16 mouse cellular contexts compared by ENCODE assay signal in genomic region chr3:101406097-101406496, GRCm38 (mm10). TPM values are rescaled to one million over a fixed set of nuclear protein-coding genes. Genes with fewer than 3 reads are reported as not detected.
A peak's percentile ranks its signal among the peaks of the same experiment; 100 is the strongest.
DNase-seq lines count a peak whose midpoint lies in the region; ATAC-seq lines count a peak whose summit lies in the region.
"Had no signal": no experiment of that assay in that cellular context is flagged by ENCODE, and none has a peak within 500 bp of the region (broad histone marks: within the 10 kb centered on the region; RNA-seq: fewer than 3 reads in every experiment).

No protein-coding gene starts in this region.

- ATAC-seq in kidney, embryonic 15.5 days (replicated peaks; ENCODE audit: low FRiP score) = no peak
- ATAC-seq in kidney, embryonic 16.5 days (ENCODE audit: low FRiP score, low TSS enrichment) = no peak
- peak; percentile 77 for ATAC-seq in intestine, embryonic 15.5 days

- peak overlapping the region; percentile 15; the same call in 1 of the 2 replicates for H3K27ac ChIP-seq in kidney, embryonic 15.5 days
- no peak overlapping the region for H3K27ac ChIP-seq in kidney, embryonic 16.5 days (ENCODE audit: low read length)
- no peak overlapping the region for H3K27ac ChIP-seq in intestine, embryonic 15.5 days
- H3K27ac ChIP-seq: embryonic facial prominence, embryonic 12.5 days; gastrocnemius, adult 2 months; midbrain, embryonic 10.5 days had no signal

- DNase-seq in adrenal gland, postnatal 14 days = peak; percentile 25
- no peak for DNase-seq in adrenal gland, postnatal 10 days
- peak; percentile 58 for DNase-seq in 3134 (ENCODE audit: extremely low read depth, insufficient read length, low spot score)
- DNase-seq in right cerebral cortex, postnatal 14 days = no peak
- no peak for DNase-seq in thymus, postnatal 14 days
- DNase-seq: gastrocnemius, adult 2 months; kidney, adult 11 months; kidney, postnatal 36 days had no signal

- peaks cover 63% of the 10 kb centered on the region for H3K4me1 ChIP-seq in kidney, embryonic 15.5 days
- peaks cover 46% of the 10 kb centered on the region for H3K4me1 ChIP-seq in kidney, embryonic 16.5 days (ENCODE audit: insufficient read depth, low read length)
- H3K4me1 ChIP-seq in intestine, embryonic 15.5 days (replicated peaks) = peaks cover 47% of the 10 kb centered on the region

- H3K36me3 ChIP-seq in kidney, embryonic 15.5 days = no peaks in the 10 kb centered on the region
- no peaks in the 10 kb centered on the region for H3K36me3 ChIP-seq in kidney, embryonic 16.5 days (ENCODE audit: insufficient read depth, low read length)
- no peaks in the 10 kb centered on the region for H3K36me3 ChIP-seq in intestine, embryonic 15.5 days
- H3K36me3 ChIP-seq: embryonic facial prominence, embryonic 12.5 days; hindbrain, embryonic 10.5 days; midbrain, embryonic 10.5 days had no signal

- no peak overlapping the region for H3K4me2 ChIP-seq in kidney, embryonic 15.5 days
- H3K4me2 ChIP-seq in kidney, embryonic 16.5 days (replicated peaks; ENCODE audit: low read depth, low read length) = no peak overlapping the region
- H3K4me2 ChIP-seq in intestine, embryonic 15.5 days (replicated peaks) = no peak overlapping the region
- H3K4me2 ChIP-seq: embryonic facial prominence, embryonic 12.5 days; forebrain, embryonic 13.5 days; limb, embryonic 13.5 days had no signal

- H3K9me3 ChIP-seq in kidney, embryonic 15.5 days (replicated peaks) = no peaks in the 10 kb centered on the region
- H3K9me3 ChIP-seq in kidney, embryonic 16.5 days (ENCODE audit: low read length) = no peaks in the 10 kb centered on the region
- H3K9me3 ChIP-seq in intestine, embryonic 15.5 days = no peaks in the 10 kb centered on the region
- H3K9me3 ChIP-seq: embryonic facial prominence, embryonic 12.5 days; forebrain, embryonic 13.5 days; hindbrain, embryonic 10.5 days; limb, embryonic 13.5 days; midbrain, embryonic 10.5 days had no signal

- no peak overlapping the region for H3K4me3 ChIP-seq in kidney, embryonic 15.5 days (replicated peaks)
- no peak overlapping the region for H3K4me3 ChIP-seq in kidney, embryonic 16.5 days (ENCODE audit: low read length)
- no peak overlapping the region for H3K4me3 ChIP-seq in intestine, embryonic 15.5 days (replicated peaks)
- H3K4me3 ChIP-seq: embryonic facial prominence, embryonic 12.5 days; forebrain, embryonic 13.5 days; gastrocnemius, adult 2 months; hindbrain, embryonic 10.5 days; limb, embryonic 13.5 days; midbrain, embryonic 10.5 days had no signal

- 37% methylated on average over 3 of the region's 3 CpGs for WGBS in kidney, embryonic 15.5 days
- WGBS in kidney, embryonic 16.5 days = 43% methylated on average over 3 of the region's 3 CpGs
- WGBS in intestine, embryonic 15.5 days = 37% methylated on average over 3 of the region's 3 CpGs

- H3K9ac ChIP-seq in kidney, embryonic 15.5 days = no peak overlapping the region
- H3K9ac ChIP-seq in kidney, embryonic 16.5 days (replicated peaks; ENCODE audit: low read length) = no peak overlapping the region
- H3K9ac ChIP-seq in intestine, embryonic 15.5 days = no peak overlapping the region
- H3K9ac ChIP-seq: embryonic facial prominence, embryonic 12.5 days; forebrain, embryonic 13.5 days; limb, embryonic 13.5 days had no signal

- H3K27me3 ChIP-seq in kidney, embryonic 15.5 days = no peaks in the 10 kb centered on the region
- H3K27me3 ChIP-seq in kidney, embryonic 16.5 days (ENCODE audit: insufficient read depth, low read length) = no peaks in the 10 kb centered on the region
- H3K27me3 ChIP-seq in intestine, embryonic 15.5 days (replicated peaks) = no peaks in the 10 kb centered on the region
- H3K27me3 ChIP-seq: embryonic facial prominence, embryonic 12.5 days; forebrain, embryonic 13.5 days; limb, embryonic 13.5 days had no signal

RNA-seq across cellular contexts. Expression of gene Igsf3, which starts 29.2 kb away (rescaled TPM):
- total RNA-seq in adrenal gland, postnatal 14 days (2021) = 5.1 and 6.6 TPM in 2 replicates
- 10 to 100 TPM in 1 of 2 experiments, 1 to 10 TPM in 1; 8.1 to 10.1 TPM for total RNA-seq in adrenal gland, postnatal 10 days (2021)
- polyA plus RNA-seq in kidney, embryonic 15.5 days (2015; fragmentation: Nextera tagmentation; extraction: Ambion mirVana) = 24.3 and 25.4 TPM in 2 replicates
- polyA plus RNA-seq in kidney, embryonic 16.5 days (2015; fragmentation: Nextera tagmentation; extraction: Ambion mirVana) = 24.8 and 26.1 TPM in 2 replicates
- 21.3 and 22.4 TPM in 2 replicates for polyA plus RNA-seq in intestine, embryonic 15.5 days (2015; fragmentation: Nextera tagmentation; extraction: Ambion mirVana)

Comparison
In these comparisons a context has a peak if more than half of its experiments do, and no peak if none do; other contexts are left out.
1. DNase-seq: peak in adrenal gland, postnatal 14 days (single experiment) and 3134 (single experiment); none in adrenal gland, postnatal 10 days (single experiment), right cerebral cortex, postnatal 14 days (single experiment) and thymus, postnatal 14 days (single experiment).